Mouse (Mus musculus) myocyte (in vitro differentiated cells): ENCODE data around the gene H2al1c.
"Not testable (repeated sequence)": the region's sequence is repeated elsewhere in the genome, so short reads cannot be mapped to it uniquely, and the experiment has no call there.

Source experiments
- CEBPB ChIP-seq: IDR thresholded peaks from 2 replicates; pipeline ENCODE4 v1.6.1; 2011; ENCODE audit warnings: mild to moderate bottlenecking, moderate library complexity; ENCODE audit not compliant: poor library complexity, insufficient read depth, severe bottlenecking
- E2F4 ChIP-seq: IDR thresholded peaks from one replicate; pipeline ENCODE4 v1.6.1; 2011; ENCODE audit warnings: mild to moderate bottlenecking, control low read depth, moderate library complexity; ENCODE audit not compliant: insufficient read depth
- MAX ChIP-seq: IDR thresholded peaks from one replicate; pipeline ENCODE4 v1.6.1; 2011; ENCODE audit warnings: low read depth, mild to moderate bottlenecking, control low read depth
- MYOD1 ChIP-seq, 3 experiments: IDR thresholded peaks; one replicate each; pipeline ENCODE4 v1.6.1; 2011; ENCODE audit warnings: control low read depth in 2 of 3, low read depth in 2 of 3, mild to moderate bottlenecking in 2 of 3, moderate library complexity in 1 of 3; ENCODE audit not compliant: insufficient read length in 2 of 3, control insufficient read depth in 1 of 3
- POLR2A ChIP-seq: IDR thresholded peaks from one replicate; pipeline ENCODE4 v1.6.1; 2011; ENCODE audit warnings: low read depth, mild to moderate bottlenecking, control low read depth, moderate library complexity; ENCODE audit not compliant: insufficient read length
- POLR2AphosphoS2 ChIP-seq: IDR thresholded peaks from one replicate; pipeline ENCODE4 v1.6.1; 2011; ENCODE audit warnings: low read depth, control low read depth; ENCODE audit not compliant: insufficient read length
- REST ChIP-seq: IDR thresholded peaks from one replicate; pipeline ENCODE4 v1.6.1; 2011; ENCODE audit warnings: mild to moderate bottlenecking, control low read depth, moderate library complexity; ENCODE audit not compliant: insufficient read depth, insufficient read length
- TCF12 ChIP-seq: IDR thresholded peaks from one replicate; pipeline ENCODE4 v1.6.1; 2011; ENCODE audit warnings: mild to moderate bottlenecking, control low read depth; ENCODE audit not compliant: poor library complexity, insufficient read depth, severe bottlenecking
- USF1 ChIP-seq: IDR thresholded peaks from one replicate; pipeline ENCODE4 v1.6.1; 2011; ENCODE audit warnings: low read depth, mild to moderate bottlenecking, control low read depth, moderate library complexity

GRCm38 (mm10) chrX:11311634-11312033 is 6.2 kb downstream of the H2al1c start, which contains the start of gene H2al1e:
- TF ChIP-seq POLR2A; POLR2AphosphoS2; CEBPB; REST; E2F4; MAX; MYOD1 (IDR thresholded peaks at IDR 0.05; ENCODE audit: control insufficient read depth in 1 of 3, insufficient read length in 2 of 3, low read depth in 2 of 3); USF1; TCF12: not testable (repeated sequence)
